Mouse (Mus musculus) lung, adult 2 months (tissue): ENCODE results near the gene Pgap2. TPM values are rescaled to one million over a fixed set of nuclear protein-coding genes. Genes with fewer than 3 reads are reported as not detected.
A peak's percentile ranks its signal among the peaks of the same experiment; 100 is the strongest.

Source experiments
- DNase-seq: peaks from one replicate; pipeline ENCODE4 v3.0.0; 2022
- H3K4me1 ChIP-seq: fragments of 200-500 bp; 2 replicates; pipeline ENCODE4 v1.6.1; 2011; ENCODE audit warnings: low read length; ENCODE audit not compliant: control insufficient read depth, insufficient read depth
- H3K4me3 ChIP-seq: fragments of 200-500 bp; replicated peaks from 2 replicates; pipeline ENCODE3; 2011; ENCODE audit warnings: low read depth, mild to moderate bottlenecking, control low read depth, low read length; ENCODE audit errors: extremely low read depth
- CTCF ChIP-seq: fragments of 200-500 bp; IDR thresholded peaks from 2 replicates; pipeline ENCODE4 v1.5.1; 2011; ENCODE audit warnings: mild to moderate bottlenecking, low read length, control low read depth; ENCODE audit not compliant: insufficient read depth
- POLR2A ChIP-seq: fragments of 200-500 bp; IDR thresholded peaks from 2 replicates; pipeline ENCODE4 v1.6.1; 2011; ENCODE audit warnings: low read depth, mild to moderate bottlenecking, control low read depth, low read length, borderline replicate concordance; ENCODE audit errors: extremely low read depth
- WGBS: fragments of 180-500 bp; shearing (Covaris S2); methylation state at CpG from one replicate; pipeline ENCODE4 v1.1.7; 2018; 5-methylcytosine and 5-hydroxymethylcytosine counted together
- polyA plus RNA-seq: library from polyadenylated mRNA; depleted of rRNA; stranded (reverse); fragments of >200 nt; gene quantifications from 2 replicates; pipeline ENCODE4 v1.2.3, GENCODE M21; 2012; rRNA removed

Gene Pgap2
- polyA plus RNA-seq, 1 experiment: 180 TPM

DNA sequence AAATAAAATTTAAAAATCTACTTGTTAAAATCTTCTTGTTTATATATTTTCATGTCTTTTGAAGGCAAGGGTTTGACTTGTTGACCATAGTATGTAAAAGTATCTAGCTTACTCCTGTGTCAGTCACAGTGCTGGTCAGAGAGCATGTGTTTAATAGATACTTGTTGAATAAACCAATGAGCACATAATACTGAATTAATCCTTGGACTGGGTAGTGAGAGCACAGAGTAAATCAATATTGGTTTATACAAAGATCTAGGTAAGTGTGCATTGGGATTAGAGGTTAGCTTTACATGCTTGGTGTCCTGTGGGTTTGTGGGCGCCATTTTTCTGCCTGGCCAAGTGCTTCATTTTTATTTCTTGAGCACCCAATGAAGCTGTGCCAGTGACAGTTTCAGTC is 71.4 kb downstream of the Pgap2 start:
- H3K4me3 ChIP-seq: no peak overlapping the region
- WGBS: 94% methylated on average over 1 of the region's 1 CpGs
- no peak for DNase-seq
- peaks cover 2% of the 10 kb centered on the region; the same call in 1 of the 2 replicates for H3K4me1 ChIP-seq
- TF ChIP-seq CTCF (no peak), POLR2A (no peak)

GRCm38 (mm10) chr7:102282261-102282660 is 72.3 kb downstream of the Pgap2 start:
- 50% methylated on average over 5 of the region's 5 CpGs for WGBS
- Histone ChIP-seq H3K4me1 (peaks cover 2% of the 10 kb centered on the region; the same call in 1 of the 2 replicates), H3K4me3 (no peak overlapping the region)
- DNase-seq: peak; percentile 41
- no peak for TF ChIP-seq CTCF
- TF ChIP-seq POLR2A: no peak

Other genes starting within 250 kb of the Pgap2 start
- 11.4 and 12.0 TPM in 2 replicates for gene Il18bp, start 191.5 kb upstream of the Pgap2 start, polyA plus RNA-seq
- gene Rnf121, start 144.7 kb upstream of the Pgap2 start, polyA plus RNA-seq: 20.5 and 31.9 TPM in 2 replicates
- 14.8 and 18.9 TPM in 2 replicates for gene Xndc1, start 144.7 kb upstream of the Pgap2 start, polyA plus RNA-seq
- 3.0 and 3.5 TPM in 2 replicates for gene Xntrpc, start 144.5 kb upstream of the Pgap2 start, polyA plus RNA-seq
- gene Trpc2, start 127.1 kb upstream of the Pgap2 start, polyA plus RNA-seq: not detected in 2 replicates
- gene Art1, start 108.5 kb upstream of the Pgap2 start, polyA plus RNA-seq: 7.3 and 15.7 TPM in 2 replicates
- gene Art5, start 100.7 kb upstream of the Pgap2 start, polyA plus RNA-seq: 0.27 and 1.2 TPM in 2 replicates
- gene Chrna10, start 93.4 kb upstream of the Pgap2 start, polyA plus RNA-seq: 1.6 and 1.9 TPM in 2 replicates
- gene Nup98, start within 50 bp of the Pgap2 start, polyA plus RNA-seq: 14.2 and 17.8 TPM in 2 replicates
- 101 and 113 TPM in 2 replicates for gene Rhog, start 45.8 kb downstream of the Pgap2 start, polyA plus RNA-seq
- 74.0 and 78.7 TPM in 2 replicates for gene Stim1, start 57.6 kb downstream of the Pgap2 start, polyA plus RNA-seq
- 5.9 and 7.2 TPM in 2 replicates for gene Rrm1, start 231.5 kb downstream of the Pgap2 start, polyA plus RNA-seq